Mouse (Mus musculus): ENCODE data around the gene Bri3. TPM values are rescaled to one million over a fixed set of nuclear protein-coding genes. Genes with fewer than 3 reads are reported as not detected.
A peak's percentile ranks its signal among the peaks of the same experiment; 100 is the strongest.

Gene Bri3
- polyA plus RNA-seq, 1 experiment from 2014 or later: 137 TPM

DNA sequence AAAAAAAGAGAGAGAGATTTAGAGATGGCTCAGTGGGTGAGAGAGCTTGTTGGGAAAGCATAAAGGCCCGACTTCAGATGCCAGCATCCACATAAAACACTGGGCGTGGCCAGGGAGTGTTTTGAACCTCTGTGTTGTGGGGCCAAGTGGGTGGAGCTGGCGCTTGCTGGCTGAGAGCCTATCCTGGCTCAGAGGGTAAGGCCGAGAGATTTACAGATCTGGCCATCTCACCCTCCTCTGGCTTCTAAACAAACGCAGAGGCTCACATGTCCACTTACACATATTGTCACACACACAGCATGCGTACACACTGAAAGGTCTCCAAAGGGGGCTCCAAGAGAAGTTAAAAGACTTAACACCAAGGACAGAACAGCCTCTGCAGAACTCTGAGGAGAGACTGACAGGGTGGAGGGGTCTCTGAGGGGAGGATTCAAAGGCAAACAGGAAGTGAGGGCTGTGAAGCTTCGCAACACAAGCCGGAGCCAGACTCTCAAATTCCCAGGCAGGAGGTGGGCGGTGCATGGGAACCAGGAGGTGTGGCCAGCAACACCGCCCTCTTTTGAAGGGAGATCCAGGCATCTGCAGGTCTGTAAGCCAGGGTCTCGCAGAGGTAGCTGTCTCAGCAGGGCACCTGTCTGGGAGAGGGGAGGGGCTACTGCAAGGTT is 213.5 kb downstream of the Bri3 start:
- Histone ChIP-seq H3K9me3 (no peaks in the 10 kb centered on the region), H3K4me3 (replicated peaks) (0 out of 2 replicates have a peak overlapping the region, but pooled peaks have one; percentile 5), H3K27ac (no peak overlapping the region), H3K4me1 (replicated peaks) (peaks cover 8% of the 10 kb centered on the region), H3K36me3 (no peaks in the 10 kb centered on the region), H3K27me3 (no peaks in the 10 kb centered on the region), H3K9ac (replicated peaks) (no peak overlapping the region), H3K4me2 (replicated peaks) (peak overlapping the region; percentile 30)
- peak; percentile 53; the same call in 1 of the 2 replicates for ATAC-seq
- WGBS: 9% methylated on average over 11 of the region's 11 CpGs

DNA sequence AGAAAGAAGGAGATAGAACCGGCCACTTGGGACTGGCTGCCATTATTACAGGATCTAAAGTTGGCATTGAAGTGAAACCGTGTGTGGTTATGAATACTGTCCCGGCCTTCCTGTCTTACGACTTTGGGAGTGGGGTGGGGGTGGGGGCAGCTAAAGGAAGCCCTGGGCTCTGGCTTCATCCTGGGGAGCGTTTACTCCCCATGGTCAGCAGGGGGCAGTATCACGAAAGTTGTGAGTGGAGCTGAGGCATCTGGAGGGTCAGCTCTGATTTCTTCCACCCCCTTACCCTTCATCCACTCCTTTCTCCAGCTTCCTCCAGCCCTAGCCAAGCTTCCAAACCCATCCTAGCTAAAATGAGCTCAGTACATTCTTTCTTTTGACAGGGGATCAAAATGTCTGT is 222.8 kb downstream of the Bri3 start:
- 47% methylated on average over 6 of the region's 6 CpGs for WGBS
- no peaks in the 10 kb centered on the region for H3K9me3 ChIP-seq
- no peak for ATAC-seq
- H3K27me3 ChIP-seq: no peaks in the 10 kb centered on the region
- H3K36me3 ChIP-seq: no peaks in the 10 kb centered on the region
- no peaks in the 10 kb centered on the region for H3K4me1 ChIP-seq (replicated peaks)
- H3K4me2 ChIP-seq (replicated peaks): no peak overlapping the region
- no peak overlapping the region for H3K9ac ChIP-seq (replicated peaks)
- H3K4me3 ChIP-seq (replicated peaks): no peak overlapping the region
- H3K27ac ChIP-seq: no peak overlapping the region

DNA sequence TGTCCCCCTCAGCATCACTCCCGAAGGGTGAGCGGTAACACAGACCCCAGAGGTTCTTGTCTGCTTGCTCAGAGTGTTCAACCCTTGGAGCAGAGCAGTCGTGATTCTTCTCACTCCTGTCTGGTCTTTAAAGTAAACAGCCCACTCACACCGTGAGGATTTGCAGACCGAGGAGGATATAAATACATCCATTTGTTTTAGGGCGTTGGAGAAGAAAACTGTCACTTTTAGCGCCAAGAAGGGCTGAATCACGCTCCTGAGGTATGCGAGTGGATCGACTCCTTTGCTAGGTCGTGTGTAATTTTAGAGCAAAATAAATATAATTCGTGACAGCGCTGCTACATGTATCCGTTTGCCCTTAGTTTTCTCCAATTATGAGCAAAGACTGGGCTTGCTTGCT is 228.8 kb downstream of the Bri3 start:
- H3K4me3 ChIP-seq (replicated peaks): no peak overlapping the region
- H3K27me3 ChIP-seq: no peaks in the 10 kb centered on the region
- no peak overlapping the region for H3K4me2 ChIP-seq (replicated peaks)
- 83% methylated on average over 14 of the region's 14 CpGs for WGBS
- no peaks in the 10 kb centered on the region for H3K36me3 ChIP-seq
- H3K9me3 ChIP-seq: no peaks in the 10 kb centered on the region
- H3K27ac ChIP-seq: no peak overlapping the region
- no peaks in the 10 kb centered on the region for H3K4me1 ChIP-seq (replicated peaks)
- H3K9ac ChIP-seq (replicated peaks): no peak overlapping the region
- no peak for ATAC-seq

DNA sequence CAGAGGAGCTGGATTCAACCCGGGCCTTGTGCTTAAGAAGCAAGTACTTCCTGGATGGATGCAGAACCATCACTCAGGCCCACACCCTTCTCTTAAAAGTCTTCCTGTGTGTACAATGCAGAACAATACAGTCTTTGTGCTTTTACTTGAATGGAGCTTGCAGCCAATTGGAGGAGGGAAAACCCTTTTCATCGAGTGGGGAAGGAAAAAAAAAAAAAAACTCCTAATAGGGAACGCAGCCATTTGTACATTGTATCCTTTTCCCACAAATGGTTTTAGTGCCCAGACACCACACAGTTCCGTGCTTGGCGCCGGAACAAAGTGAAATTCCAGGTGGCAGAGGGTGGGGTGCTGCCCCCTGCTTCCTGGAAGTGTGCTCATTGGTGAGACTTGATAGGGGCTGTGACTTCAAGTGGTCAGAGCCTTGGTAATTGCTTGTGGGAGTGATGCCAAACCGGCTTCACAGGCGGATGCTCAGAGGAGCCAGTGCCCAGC is 235.5 kb downstream of the Bri3 start:
- Histone ChIP-seq H3K27me3 (no peaks in the 10 kb centered on the region), H3K9ac (replicated peaks) (no peak overlapping the region), H3K36me3 (no peaks in the 10 kb centered on the region), H3K4me3 (replicated peaks) (no peak overlapping the region), H3K27ac (no peak overlapping the region), H3K4me1 (replicated peaks) (peaks cover 18% of the 10 kb centered on the region), H3K4me2 (replicated peaks) (no peak overlapping the region), H3K9me3 (no peaks in the 10 kb centered on the region)
- peak; percentile 43; the same call in 1 of the 2 replicates for ATAC-seq
- WGBS: 33% methylated on average over 8 of the region's 8 CpGs

DNA sequence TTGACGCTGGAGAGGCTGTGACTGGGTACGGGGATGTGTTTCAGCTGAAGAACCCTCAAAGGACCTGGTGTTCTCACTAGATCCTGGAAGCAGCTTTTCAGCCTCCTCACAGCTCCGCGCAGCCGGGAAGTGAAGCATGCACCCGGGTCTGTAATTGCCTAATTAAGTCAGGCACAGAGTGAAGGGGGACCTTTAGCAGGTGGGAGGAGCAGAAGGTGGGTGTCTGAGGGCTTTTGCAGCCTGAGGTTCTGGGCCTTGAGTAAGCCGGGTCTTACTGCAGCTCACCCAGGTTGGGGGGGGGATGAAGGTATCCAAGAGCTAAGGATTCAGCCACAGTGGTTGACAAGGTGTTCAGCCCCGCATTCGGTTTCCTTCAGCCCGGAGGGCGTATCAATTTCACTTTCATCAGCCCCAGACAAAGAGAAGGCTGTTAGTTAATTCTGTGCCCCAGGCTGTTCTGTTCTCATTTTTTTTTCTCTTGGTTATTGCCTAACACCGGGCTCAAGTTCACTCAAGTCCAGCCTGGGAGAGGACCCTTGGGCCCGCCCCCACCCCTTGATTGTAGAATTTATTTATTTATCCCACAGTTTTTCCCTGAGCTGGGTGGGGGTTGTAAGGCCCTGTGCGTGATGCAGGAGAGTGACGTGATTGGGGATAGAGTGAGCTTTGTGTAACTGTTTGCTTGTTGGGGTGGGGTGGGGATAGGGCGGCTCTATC is 239.6 kb downstream of the Bri3 start:
- Histone ChIP-seq H3K4me3 (replicated peaks) (no peak overlapping the region), H3K4me1 (replicated peaks) (peaks cover 18% of the 10 kb centered on the region), H3K27ac (peak overlapping the region; percentile 68), H3K27me3 (no peaks in the 10 kb centered on the region), H3K36me3 (no peaks in the 10 kb centered on the region), H3K9ac (replicated peaks) (no peak overlapping the region), H3K9me3 (no peaks in the 10 kb centered on the region), H3K4me2 (replicated peaks) (no peak overlapping the region; the same call in 1 of the 2 replicates)
- 43% methylated on average over 16 of the region's 16 CpGs for WGBS
- peak; percentile 59 for ATAC-seq

DNA sequence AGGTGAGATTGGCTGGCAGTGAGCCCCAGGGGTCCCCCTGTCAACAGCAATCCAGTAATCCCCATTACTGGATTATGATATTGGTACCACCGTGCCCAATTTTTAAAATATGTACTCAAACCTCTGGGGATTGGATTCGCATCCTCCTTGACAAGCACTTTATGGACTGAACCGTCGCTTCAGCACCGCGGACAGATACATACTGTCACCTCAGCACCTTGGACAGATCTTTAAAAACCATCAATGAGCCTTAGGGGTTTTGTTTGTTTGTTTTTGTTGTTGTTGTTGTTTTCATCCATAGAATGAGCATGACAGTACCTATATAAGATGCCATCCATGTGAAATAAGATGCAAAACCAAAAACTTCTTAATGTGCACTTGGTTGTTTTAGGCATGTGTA is 247.1 kb downstream of the Bri3 start:
- whole genome bisulfite sequencing: 14% methylated on average over 6 of the region's 6 CpGs
- H3K9me3 ChIP-seq: no peaks in the 10 kb centered on the region
- H3K4me3 ChIP-seq (replicated peaks): no peak overlapping the region
- H3K4me2 ChIP-seq (replicated peaks): no peak overlapping the region
- H3K36me3 ChIP-seq: no peaks in the 10 kb centered on the region
- no peak overlapping the region for H3K27ac ChIP-seq
- no peaks in the 10 kb centered on the region for H3K4me1 ChIP-seq (replicated peaks)
- no peak for ATAC-seq
- H3K27me3 ChIP-seq: no peaks in the 10 kb centered on the region
- H3K9ac ChIP-seq (replicated peaks): no peak overlapping the region

Other genes with a start within 250 kb of the Bri3 start
- gene Ccz1, start 229.6 kb upstream of the Bri3 start, polyA plus RNA-seq (2015; fragmentation: Nextera tagmentation; extraction: Ambion mirVana): 94.6 and 95.6 TPM in 2 replicates
- not detected in 2 replicates for gene Ocm, start 217.8 kb upstream of the Bri3 start, polyA plus RNA-seq (2015; fragmentation: Nextera tagmentation; extraction: Ambion mirVana)
- 7.1 and 7.7 TPM in 2 replicates for gene Lmtk2, start 144.0 kb upstream of the Bri3 start, polyA plus RNA-seq (2015; fragmentation: Nextera tagmentation; extraction: Ambion mirVana)
- 0.13 and 0.14 TPM in 2 replicates for gene Bhlha15, start 54.2 kb upstream of the Bri3 start, polyA plus RNA-seq (2015; fragmentation: Nextera tagmentation; extraction: Ambion mirVana)
- gene Tecpr1, start 20.8 kb upstream of the Bri3 start, polyA plus RNA-seq (2015; fragmentation: Nextera tagmentation; extraction: Ambion mirVana): 42.8 and 44.8 TPM in 2 replicates
- gene Baiap2l1, start 113.7 kb downstream of the Bri3 start, polyA plus RNA-seq (2015; fragmentation: Nextera tagmentation; extraction: Ambion mirVana): 1.5 and 1.7 TPM in 2 replicates